Mouse (Mus musculus) spleen, adult 2 months (tissue): ENCODE results near the gene Erf.

Source experiments
- CTCF ChIP-seq: fragments of 200-500 bp; IDR thresholded peaks from 2 replicates; pipeline ENCODE4 v1.5.1; 2011; ENCODE audit warnings: mild to moderate bottlenecking, inconsistent platforms; ENCODE audit not compliant: insufficient read depth, insufficient read length, insufficient replicate concordance; ENCODE audit errors: extremely low read depth
- POLR2A ChIP-seq: fragments of 200-500 bp; IDR thresholded peaks from 2 replicates; pipeline ENCODE4 v1.6.1; 2011; ENCODE audit warnings: low read depth, low read length, inconsistent platforms

DNA sequence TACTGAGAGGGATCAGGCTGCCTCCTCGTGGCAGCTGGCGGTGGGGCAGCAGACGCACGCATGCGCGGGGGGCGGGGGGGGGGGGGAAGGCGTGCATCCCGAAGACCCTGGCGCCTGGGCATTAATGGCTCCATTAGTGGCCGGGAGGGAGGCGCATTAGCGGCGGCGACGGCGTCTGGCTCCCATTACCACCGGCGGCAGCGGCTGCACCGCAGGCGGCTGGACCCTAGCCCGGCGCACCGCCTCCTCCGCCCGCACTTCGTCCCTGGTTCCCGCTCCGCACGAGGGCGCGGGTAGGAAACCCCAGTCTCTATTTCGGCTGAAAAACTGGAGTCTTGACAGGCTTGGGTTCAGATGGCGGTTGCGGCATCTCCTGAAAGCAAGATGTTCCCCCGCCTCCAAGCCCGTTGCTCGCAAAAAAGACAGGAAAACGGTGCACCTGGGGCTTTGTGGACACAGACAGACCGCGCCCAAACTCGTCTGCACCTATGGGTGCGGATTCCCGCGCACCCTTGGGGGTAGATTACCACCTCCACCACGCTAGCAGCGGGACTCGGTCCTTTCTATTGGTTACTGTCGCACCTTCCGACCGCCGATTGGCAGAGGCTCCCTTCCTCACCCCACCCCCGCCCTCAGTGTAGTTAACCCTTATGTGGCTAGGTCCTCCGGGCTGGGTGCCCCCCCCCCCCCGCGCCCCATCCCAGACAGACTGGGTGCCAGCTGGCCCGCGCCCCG is 27.9 kb upstream of the Erf start:
- peak; percentile 51 for TF ChIP-seq POLR2A
- peak; percentile 46; the same call in 1 of the 2 replicates for TF ChIP-seq CTCF
